Mouse (Mus musculus) gonadal fat pad, adult 2 months (tissue): ENCODE measurements around the gene Vmn2r113. TPM values are rescaled to one million over a fixed set of nuclear protein-coding genes. Genes with fewer than 3 reads are reported as not detected.
"Not testable (repeated sequence)": the region's sequence is repeated elsewhere in the genome, so short reads cannot be mapped to it uniquely, and the experiment has no call there.

ENCODE experiments used
- DNase-seq: peaks from one replicate; pipeline ENCODE4 v3.0.0-alpha.2; 2012; ENCODE audit warnings: low read depth
- polyA plus RNA-seq: library from polyadenylated mRNA; depleted of rRNA; stranded (reverse); fragments of >200 nt; gene quantifications from 2 replicates; pipeline ENCODE4 v1.2.3, GENCODE M21; 2012; rRNA removed

Gene Vmn2r113
- polyA plus RNA-seq = not detected in 2 replicates

GRCm38 (mm10) chr17:22942684-22943083 is at the start of gene Vmn2r113:
Gene Vmn2r113, plus strand, starts transcription at chr17:22942984.
- DNase-seq = not testable (repeated sequence)

Other genes starting within 250 kb of the Vmn2r113 start
- gene Zfp945, start 75.8 kb upstream of the Vmn2r113 start, polyA plus RNA-seq = 4.9 and 5.2 TPM in 2 replicates
- not detected in 2 replicates for gene Vmn2r-ps130, start 118.2 kb downstream of the Vmn2r113 start, polyA plus RNA-seq